Mouse (Mus musculus) common myeloid progenitor, adult 5-6 weeks (primary cell): ENCODE data around the gene Cpsf4l. TPM values are rescaled to one million over a fixed set of nuclear protein-coding genes. Genes with fewer than 3 reads are reported as not detected.

Experiments
- ATAC-seq: replicated peaks from 2 replicates; pipeline ENCODE4 v1.8.0; 2016; ENCODE audit warnings: low read depth, mild to moderate bottlenecking, moderate TSS enrichment, inconsistent platforms; ENCODE audit not compliant: poor library complexity, severe bottlenecking
- total RNA-seq: library from RNA; stranded (forward); fragments of 200-1000, 187-1606 nt; gene quantifications from 2 replicates; pipeline ENCODE4 v1.2.3, GENCODE M21; 2017

The Cpsf4l gene
- total RNA-seq, 1 experiment from 2014 or later, result not detected

GRCm38 (mm10) chr11:113736848-113737552, 27.2 kb upstream of the Cpsf4l start:
- ATAC-seq, result no peak

- no peak for ATAC-seq
Measured at GRCm38 (mm10) chr11:113735151-113735550, 25.3 kb upstream of the Cpsf4l start.

DNA sequence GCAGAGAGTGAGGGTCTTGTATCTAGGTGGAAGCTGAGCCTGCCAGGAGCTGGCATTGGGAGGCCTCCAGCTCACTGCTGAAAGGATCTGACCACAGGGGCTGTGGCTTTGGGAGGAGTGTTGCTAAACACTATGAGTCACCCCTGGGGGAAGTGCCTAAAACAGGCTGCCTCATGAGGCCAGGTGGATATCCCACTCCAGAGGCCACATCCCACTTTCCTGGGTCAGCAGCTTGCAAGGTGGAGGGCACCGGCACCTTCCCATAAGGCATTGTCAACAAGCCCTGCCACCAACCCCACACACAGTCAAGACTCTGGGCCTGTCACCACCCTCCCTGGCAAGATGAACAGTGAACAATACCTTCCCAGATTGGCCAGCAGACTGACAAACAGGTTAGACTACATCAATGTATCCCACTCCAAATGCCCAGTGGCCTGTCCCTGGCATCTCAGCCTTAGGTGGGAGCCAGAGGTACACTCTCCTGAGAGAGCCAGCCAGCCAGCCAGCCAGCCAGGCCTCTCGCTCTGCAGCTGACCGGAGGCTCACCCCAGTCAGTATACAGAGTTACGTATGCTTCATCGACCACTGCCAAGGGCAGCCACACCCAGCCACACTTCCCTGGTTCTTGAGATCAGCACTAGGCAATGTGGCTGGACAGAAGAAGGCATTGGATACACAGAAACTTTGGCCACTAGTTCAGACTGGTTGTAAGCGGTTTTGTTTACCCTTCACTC, 24.0 kb upstream of the Cpsf4l start:
- ATAC-seq, result peak; percentile 75

DNA sequence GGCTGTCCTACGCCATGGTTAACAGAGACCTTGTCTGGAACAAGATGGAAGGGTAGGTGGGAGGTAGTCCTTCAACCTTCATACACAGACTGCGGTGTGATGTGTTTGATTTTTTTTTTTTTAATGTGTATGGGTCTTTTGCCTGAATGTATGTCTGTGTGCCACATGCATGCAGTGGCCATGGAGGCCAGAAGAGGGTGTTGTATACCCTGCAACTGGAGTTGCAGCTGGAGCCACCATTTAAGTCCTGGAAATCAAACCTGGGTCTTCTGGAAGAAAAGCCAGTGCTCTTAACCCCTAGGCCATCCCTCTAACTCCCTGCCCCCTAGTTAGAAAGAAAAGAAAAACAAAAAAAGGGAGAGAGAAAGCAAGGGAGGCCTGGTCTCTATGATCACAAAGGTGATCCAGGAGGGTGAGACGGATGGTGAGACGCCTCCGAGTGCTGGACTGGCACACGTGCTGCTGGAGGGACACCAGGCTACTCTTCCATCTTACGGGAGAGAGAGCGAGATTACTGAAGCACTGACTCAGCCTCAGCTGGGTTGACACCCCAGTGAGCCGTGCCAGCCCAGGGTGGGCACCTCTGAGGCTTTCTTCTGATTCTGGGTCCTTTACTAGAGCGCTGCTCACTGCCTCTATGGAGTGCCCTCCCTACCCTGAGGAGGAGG, 22.3 kb upstream of the Cpsf4l start:
- ATAC-seq, result no peak

DNA sequence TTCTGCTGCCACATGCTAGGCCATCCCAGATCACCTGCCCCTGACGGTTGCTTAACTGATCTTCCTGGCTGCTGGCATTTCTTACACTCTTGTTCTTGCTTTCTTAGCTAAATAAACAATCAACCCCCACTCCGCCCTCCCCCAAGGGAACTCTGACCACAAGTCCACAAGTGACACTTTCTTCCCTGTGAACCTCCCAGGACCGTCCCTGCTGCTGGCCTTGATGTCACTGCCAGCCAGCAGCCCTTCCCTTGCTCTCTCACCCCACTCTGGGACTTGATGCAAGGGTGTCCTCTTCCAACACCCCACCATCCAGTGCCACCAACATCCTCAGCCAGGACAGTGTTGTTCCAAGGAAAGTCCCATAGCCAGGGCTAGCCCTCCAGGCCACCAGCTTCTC, 21.1 kb upstream of the Cpsf4l start:
- ATAC-seq, result no peak

GRCm38 (mm10) chr11:113729917-113730316, 20.1 kb upstream of the Cpsf4l start:
- no peak for ATAC-seq

GRCm38 (mm10) chr11:113729239-113729638, 19.4 kb upstream of the Cpsf4l start:
- no peak for ATAC-seq

DNA sequence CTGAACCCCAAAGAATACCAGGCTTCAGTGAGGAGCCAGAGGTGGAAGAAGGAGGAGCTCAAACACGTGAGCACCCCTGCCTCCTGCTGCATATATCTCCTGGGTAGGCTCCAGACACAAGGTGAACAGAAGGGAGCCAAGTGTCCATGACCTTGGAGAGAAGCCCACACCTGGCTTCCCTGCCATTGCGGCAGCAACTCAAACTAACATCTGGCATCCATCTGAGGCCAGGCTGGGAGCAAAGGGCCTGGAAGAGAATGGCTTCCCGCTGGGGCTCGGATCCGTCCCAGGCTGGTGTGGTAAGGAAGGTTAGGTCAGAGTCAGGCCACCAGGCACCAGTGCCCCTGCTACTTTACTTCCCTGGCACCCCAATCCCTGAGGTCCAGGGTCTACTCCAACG, 18.2 kb upstream of the Cpsf4l start:
- no peak for ATAC-seq

GRCm38 (mm10) chr11:113726994-113727888, 17.4 kb upstream of the Cpsf4l start:
- ATAC-seq, result no peak

GRCm38 (mm10) chr11:113725235-113726048, 15.6 kb upstream of the Cpsf4l start:
- no peak for ATAC-seq

DNA sequence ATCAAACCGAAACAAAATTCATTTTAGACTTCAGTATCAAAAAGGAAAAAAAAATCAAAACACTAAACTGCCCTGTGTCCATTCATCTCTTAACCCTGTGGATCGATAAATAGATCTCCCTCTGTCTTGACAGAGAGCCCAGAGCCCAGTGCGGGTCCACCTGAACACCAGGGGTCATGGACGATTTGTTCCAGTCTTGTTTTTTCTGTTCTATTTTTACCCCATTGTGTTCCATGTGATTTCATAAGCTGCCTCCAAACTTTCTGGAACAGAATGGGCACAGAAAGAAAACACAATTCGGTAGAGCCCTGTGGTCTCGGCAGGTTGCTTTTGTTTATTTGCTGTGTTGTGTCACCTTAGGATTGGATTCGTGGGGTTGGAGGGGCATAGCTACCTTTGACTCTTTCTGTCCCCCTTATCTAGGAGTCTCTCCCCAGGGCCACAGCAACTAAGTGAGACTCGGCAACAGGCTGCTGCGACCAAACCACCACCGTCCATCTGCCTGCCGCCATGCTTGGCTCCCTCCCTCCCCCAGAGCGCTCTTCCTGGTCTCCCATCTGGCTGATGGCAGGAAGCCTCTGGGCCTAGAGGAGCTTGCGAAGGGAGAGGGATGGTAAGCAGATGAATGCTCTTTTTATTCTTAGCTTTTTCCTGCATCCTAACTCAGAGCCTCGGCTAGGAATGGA, 12.7 kb upstream of the Cpsf4l start:
- ATAC-seq, result no peak

- no peak for ATAC-seq
Measured at GRCm38 (mm10) chr11:113717767-113718424, 8.1 kb upstream of the Cpsf4l start.

DNA sequence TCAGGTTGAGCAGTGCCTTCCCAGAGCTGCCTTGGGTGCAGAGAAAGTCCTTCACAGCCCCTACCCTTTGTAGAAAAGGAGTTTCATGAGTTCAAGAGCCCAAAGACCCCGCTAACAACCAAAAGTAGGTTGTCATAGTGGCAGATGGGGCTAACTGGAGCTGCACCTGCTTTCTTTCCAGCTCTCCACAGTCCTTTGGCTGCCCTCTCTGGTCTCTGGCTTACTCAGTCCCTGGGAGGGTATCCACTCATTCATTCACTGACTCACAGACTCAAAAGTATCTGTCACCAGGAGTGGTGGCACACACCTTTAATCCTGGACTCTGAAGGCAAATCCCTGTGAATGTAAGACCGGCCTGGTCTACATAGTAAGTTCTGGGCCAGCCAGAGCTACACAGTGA, 6.3 kb upstream of the Cpsf4l start:
- ATAC-seq, result no peak

GRCm38 (mm10) chr11:113715078-113715674, 5.4 kb upstream of the Cpsf4l start:
- ATAC-seq, result peak; percentile 80

DNA sequence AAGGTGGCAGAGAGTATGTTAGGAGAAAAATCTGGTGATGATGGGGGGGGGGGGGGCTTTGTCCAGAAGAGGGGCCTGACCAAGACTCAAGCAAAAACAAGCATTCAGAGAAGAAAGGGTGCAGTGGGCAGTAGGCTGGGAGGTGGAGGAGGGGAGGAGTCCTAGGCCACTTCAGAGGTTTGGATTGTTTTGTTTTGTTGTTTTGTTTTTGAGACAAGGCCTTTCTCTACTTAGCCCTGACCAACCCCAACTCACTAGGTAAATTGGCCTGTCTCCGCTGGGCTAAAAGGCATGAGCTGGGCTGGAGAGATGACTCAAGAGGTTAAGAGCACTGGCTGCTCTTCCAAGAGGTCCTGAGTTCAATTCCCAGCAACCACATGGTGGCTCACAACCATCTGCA, 1.2 kb upstream of the Cpsf4l start:
- ATAC-seq, result no peak

- no peak for ATAC-seq
Measured at GRCm38 (mm10) chr11:113710257-113710777, 500 bp upstream of the Cpsf4l start.

DNA sequence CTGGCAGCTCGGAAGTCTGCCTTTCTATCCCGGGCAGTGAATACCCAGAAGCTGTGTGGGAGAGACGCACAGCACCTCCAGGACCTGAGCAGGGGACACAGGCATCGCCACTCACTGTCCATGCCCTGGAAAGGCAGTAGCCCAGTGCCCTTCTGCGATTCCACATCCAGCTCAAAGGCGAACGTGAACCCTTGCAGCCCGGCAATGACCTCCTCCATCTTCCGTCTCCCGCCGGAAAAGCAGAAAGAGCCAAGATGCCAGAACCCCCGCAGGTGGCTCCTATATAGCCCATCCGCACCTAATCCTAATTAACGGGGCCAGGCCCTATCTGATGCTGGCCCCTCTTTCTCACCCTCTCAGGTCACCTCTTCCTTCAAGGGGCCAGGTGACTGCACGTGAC, 545 bp downstream of the Cpsf4l start:
- ATAC-seq, result no peak
